Mouse (Mus musculus): ENCODE results near the gene Cib1. TPM values are rescaled to one million over a fixed set of nuclear protein-coding genes. Genes with fewer than 3 reads are reported as not detected.
A peak's percentile ranks its signal among the peaks of the same experiment; 100 is the strongest.

Cib1 gene
- polyA plus RNA-seq, 1 experiment from 2014 or later, result 54.2 TPM

- no peaks in the 10 kb centered on the region for H3K27me3 ChIP-seq
- peak overlapping the region; percentile 80 for H3K4me2 ChIP-seq (replicated peaks)
- peaks cover 29% of the 10 kb centered on the region for H3K4me1 ChIP-seq
- H3K36me3 ChIP-seq, result no peaks in the 10 kb centered on the region
- ATAC-seq (ENCODE audit: insufficient number of reproducible peaks, insufficient read depth, low FRiP score, low TSS enrichment), result no peak
- WGBS, result 69% methylated on average over 11 of the region's 11 CpGs
- H3K9me3 ChIP-seq, result no peaks in the 10 kb centered on the region
- no peak overlapping the region for H3K27ac ChIP-seq
- H3K4me3 ChIP-seq, result peak overlapping the region; percentile 69; the same call in 1 of the 2 replicates
- H3K9ac ChIP-seq, result no peak overlapping the region; the same call in 1 of the 2 replicates
Measured at GRCm38 (mm10) chr7:80199851-80200587, 32.6 kb downstream of the Cib1 start.

DNA sequence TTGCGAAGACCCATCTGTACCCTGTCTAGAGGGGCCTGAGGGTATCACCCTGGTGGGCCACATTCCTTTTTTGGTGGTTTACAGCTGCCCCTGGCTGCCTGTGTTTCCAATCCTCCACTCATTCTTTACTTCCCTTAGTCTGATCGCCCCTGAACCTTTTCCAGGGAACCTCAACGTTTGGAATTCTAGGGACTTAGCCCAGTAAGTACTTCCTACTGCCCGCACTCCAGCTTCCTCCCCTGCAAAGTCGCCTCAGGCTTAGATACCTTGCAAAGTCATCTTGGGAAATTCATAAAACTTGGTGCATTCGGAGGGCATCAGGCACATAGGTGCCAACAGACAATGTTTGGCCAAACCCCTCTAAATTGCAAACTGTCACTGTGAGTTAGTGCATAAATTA is 33.3 kb downstream of the Cib1 start:
- H3K9ac ChIP-seq, result peak overlapping the region; percentile 86
- peak overlapping the region; percentile 96 for H3K27ac ChIP-seq
- H3K36me3 ChIP-seq, result no peaks in the 10 kb centered on the region
- H3K4me1 ChIP-seq, result peaks cover 29% of the 10 kb centered on the region
- ATAC-seq (ENCODE audit: insufficient number of reproducible peaks, insufficient read depth, low FRiP score, low TSS enrichment), result no peak
- H3K9me3 ChIP-seq, result no peaks in the 10 kb centered on the region
- peak overlapping the region; percentile 80 for H3K4me2 ChIP-seq (replicated peaks)
- WGBS, result 24% methylated on average over 6 of the region's 6 CpGs
- H3K4me3 ChIP-seq, result peak overlapping the region; percentile 69
- no peaks in the 10 kb centered on the region for H3K27me3 ChIP-seq

DNA sequence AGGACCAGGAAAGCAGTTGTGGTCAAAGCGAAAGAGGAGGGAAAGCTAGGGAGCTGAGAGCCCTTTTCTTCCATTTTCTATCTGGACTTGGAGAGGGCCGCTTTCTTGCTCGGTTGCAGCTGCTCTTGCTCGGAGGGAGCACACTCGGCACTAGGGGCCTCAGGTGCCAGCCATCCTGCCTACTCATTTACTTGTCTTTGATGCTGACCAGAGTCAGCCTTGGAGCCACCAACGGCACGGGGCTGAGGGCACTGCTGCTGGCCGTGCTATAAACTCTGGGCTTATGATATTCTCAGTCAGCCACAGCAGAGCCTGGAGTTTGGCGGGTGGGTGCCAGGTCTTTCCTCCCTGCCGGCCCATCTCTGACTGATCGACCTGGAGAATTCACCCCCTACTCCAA is 33.8 kb downstream of the Cib1 start:
- Histone ChIP-seq H3K4me3 (peak overlapping the region; percentile 69), H3K9me3 (no peaks in the 10 kb centered on the region), H3K27ac (peak overlapping the region; percentile 96), H3K4me1 (peaks cover 29% of the 10 kb centered on the region), H3K4me2 (replicated peaks) (peak overlapping the region; percentile 80), H3K27me3 (no peaks in the 10 kb centered on the region), H3K9ac (peak overlapping the region; percentile 86), H3K36me3 (no peaks in the 10 kb centered on the region)
- under 1% methylated on average over 11 of the region's 11 CpGs for WGBS
- no peak; the same call in 1 of the 2 replicates for ATAC-seq (ENCODE audit: insufficient number of reproducible peaks, insufficient read depth, low FRiP score, low TSS enrichment)

DNA sequence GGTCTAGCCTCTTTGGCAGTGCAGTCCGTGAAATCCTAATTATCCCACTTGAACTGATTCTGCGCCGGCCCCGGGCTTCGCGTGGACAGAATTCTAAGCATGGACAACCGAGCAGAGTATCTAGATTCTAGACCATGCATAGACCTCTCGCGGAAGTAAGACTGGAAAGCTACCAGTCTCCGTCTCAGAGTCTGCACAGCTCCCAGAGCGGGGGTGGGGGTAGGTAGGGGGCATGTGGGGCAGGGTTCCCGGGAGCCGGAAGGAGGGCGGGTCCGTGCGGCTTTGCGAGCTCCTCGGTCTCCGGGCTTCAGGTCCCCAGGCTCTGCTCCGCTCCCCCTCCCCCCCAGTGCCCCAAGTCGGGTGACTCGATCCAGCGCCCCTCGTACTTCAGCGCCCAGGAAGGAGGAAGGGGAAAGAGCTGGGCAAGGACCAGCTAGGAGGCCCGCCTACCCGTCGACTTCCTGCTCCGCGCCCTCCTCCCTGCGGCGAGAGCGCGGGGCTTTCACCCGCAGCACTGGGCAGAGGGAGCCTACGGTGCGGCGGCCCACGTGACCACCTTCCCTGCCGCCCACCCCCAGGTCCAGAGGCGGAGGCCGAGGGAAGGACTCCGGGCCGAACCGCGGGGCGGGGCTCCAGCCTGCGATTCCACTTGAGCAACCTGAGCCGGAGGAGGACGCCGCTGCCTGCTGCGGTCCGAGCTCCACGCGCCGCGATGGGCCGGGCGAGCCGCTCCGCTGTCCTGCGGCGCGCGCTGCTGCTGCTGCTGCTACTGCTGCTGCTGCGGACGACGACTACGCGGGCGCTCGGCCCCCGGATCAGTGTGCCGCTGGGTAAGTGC is 34.5 kb downstream of the Cib1 start:
- peak; percentile 93 for ATAC-seq (ENCODE audit: insufficient number of reproducible peaks, insufficient read depth, low FRiP score, low TSS enrichment)
- no peaks in the 10 kb centered on the region for H3K27me3 ChIP-seq
- WGBS, result 0% methylated on average over 70 of the region's 74 CpGs
- H3K9ac ChIP-seq, result peak overlapping the region; percentile 86
- peak overlapping the region; percentile 69 for H3K4me3 ChIP-seq
- H3K9me3 ChIP-seq, result no peaks in the 10 kb centered on the region
- peak overlapping the region; percentile 96 for H3K27ac ChIP-seq
- peak overlapping the region; percentile 80 for H3K4me2 ChIP-seq (replicated peaks)
- no peaks in the 10 kb centered on the region for H3K36me3 ChIP-seq
- peaks cover 29% of the 10 kb centered on the region for H3K4me1 ChIP-seq

DNA sequence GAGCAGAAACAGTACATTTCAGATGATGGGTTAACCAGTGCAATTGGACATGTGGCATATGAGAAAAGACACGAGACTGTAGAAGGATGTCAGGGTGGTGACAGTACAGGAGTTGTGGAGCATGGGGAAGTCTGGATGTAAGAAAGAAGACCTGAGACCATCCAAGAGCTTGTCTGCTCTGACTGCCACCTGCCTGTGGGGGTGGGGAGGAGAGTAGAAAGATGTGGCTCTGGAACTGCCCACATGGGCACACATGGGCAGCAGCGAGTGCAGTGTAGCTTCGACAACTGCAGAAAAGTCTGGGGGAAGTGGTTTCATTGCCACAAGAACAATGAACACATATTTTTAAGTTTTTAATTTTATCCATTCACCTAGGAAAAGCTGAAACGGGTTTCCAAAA is 35.2 kb downstream of the Cib1 start:
- ATAC-seq (ENCODE audit: insufficient number of reproducible peaks, insufficient read depth, low FRiP score, low TSS enrichment), result no peak
- no peaks in the 10 kb centered on the region for H3K36me3 ChIP-seq
- H3K4me2 ChIP-seq (replicated peaks), result peak overlapping the region; percentile 80
- peak overlapping the region; percentile 96 for H3K27ac ChIP-seq
- no peaks in the 10 kb centered on the region for H3K27me3 ChIP-seq
- H3K4me1 ChIP-seq, result peaks cover 35% of the 10 kb centered on the region
- no peaks in the 10 kb centered on the region for H3K9me3 ChIP-seq
- 12% methylated on average over 4 of the region's 4 CpGs for WGBS
- H3K4me3 ChIP-seq, result peak overlapping the region; percentile 69
- peak overlapping the region; percentile 86 for H3K9ac ChIP-seq

GRCm38 (mm10) chr7:80195576-80196263 is 36.9 kb downstream of the Cib1 start:
- H3K4me2 ChIP-seq (replicated peaks), result no peak overlapping the region
- 90% methylated on average over 10 of the region's 11 CpGs for WGBS
- H3K4me1 ChIP-seq, result peaks cover 43% of the 10 kb centered on the region

GRCm38 (mm10) chr7:80195146-80195545 is 37.5 kb downstream of the Cib1 start:
- H3K27me3 ChIP-seq, result no peaks in the 10 kb centered on the region
- 89% methylated on average over 5 of the region's 5 CpGs for WGBS
- peaks cover 39% of the 10 kb centered on the region for H3K4me1 ChIP-seq
- no peak overlapping the region for H3K9ac ChIP-seq
- H3K4me3 ChIP-seq, result no peak overlapping the region
- no peaks in the 10 kb centered on the region for H3K9me3 ChIP-seq
- no peak for ATAC-seq (ENCODE audit: insufficient number of reproducible peaks, insufficient read depth, low FRiP score, low TSS enrichment)
- H3K4me2 ChIP-seq (replicated peaks), result no peak overlapping the region
- no peaks in the 10 kb centered on the region for H3K36me3 ChIP-seq
- no peak overlapping the region for H3K27ac ChIP-seq

More at GRCm38 (mm10) chr7:80195576-80196263, 36.9 kb downstream of the Cib1 start:
- H3K9ac ChIP-seq, result no peak overlapping the region
- no peaks in the 10 kb centered on the region for H3K36me3 ChIP-seq
- no peaks in the 10 kb centered on the region for H3K27me3 ChIP-seq
- no peak for ATAC-seq (ENCODE audit: insufficient number of reproducible peaks, insufficient read depth, low FRiP score, low TSS enrichment)
- H3K27ac ChIP-seq, result no peak overlapping the region
- H3K4me3 ChIP-seq, result no peak overlapping the region
- H3K9me3 ChIP-seq, result no peaks in the 10 kb centered on the region

- H3K4me2 ChIP-seq (replicated peaks), result no peak overlapping the region
- ATAC-seq (ENCODE audit: insufficient number of reproducible peaks, insufficient read depth, low FRiP score, low TSS enrichment), result no peak
- H3K27me3 ChIP-seq, result no peaks in the 10 kb centered on the region
- no peaks in the 10 kb centered on the region for H3K9me3 ChIP-seq
- H3K36me3 ChIP-seq, result no peaks in the 10 kb centered on the region
- no peak overlapping the region for H3K27ac ChIP-seq
- no peak overlapping the region for H3K9ac ChIP-seq
- no peak overlapping the region for H3K4me3 ChIP-seq
- peaks cover 35% of the 10 kb centered on the region for H3K4me1 ChIP-seq
- WGBS, result 56% methylated on average over 13 of the region's 13 CpGs
Measured at GRCm38 (mm10) chr7:80193941-80194739, 38.5 kb downstream of the Cib1 start.

- H3K9me3 ChIP-seq, result no peaks in the 10 kb centered on the region
- H3K4me1 ChIP-seq, result peaks cover 39% of the 10 kb centered on the region
- no peaks in the 10 kb centered on the region for H3K27me3 ChIP-seq
- H3K9ac ChIP-seq, result peak overlapping the region; percentile 2; the same call in 1 of the 2 replicates
- H3K4me2 ChIP-seq (replicated peaks), result peak overlapping the region; percentile 40
- peak overlapping the region; percentile 19; the same call in 1 of the 2 replicates for H3K4me3 ChIP-seq
- no peaks in the 10 kb centered on the region for H3K36me3 ChIP-seq
- H3K27ac ChIP-seq, result peak overlapping the region; percentile 76
- peak; percentile 74 for ATAC-seq (ENCODE audit: insufficient number of reproducible peaks, insufficient read depth, low FRiP score, low TSS enrichment)
- WGBS, result 12% methylated on average over 16 of the region's 16 CpGs
Measured at GRCm38 (mm10) chr7:80192226-80193061, 40.2 kb downstream of the Cib1 start.

DNA sequence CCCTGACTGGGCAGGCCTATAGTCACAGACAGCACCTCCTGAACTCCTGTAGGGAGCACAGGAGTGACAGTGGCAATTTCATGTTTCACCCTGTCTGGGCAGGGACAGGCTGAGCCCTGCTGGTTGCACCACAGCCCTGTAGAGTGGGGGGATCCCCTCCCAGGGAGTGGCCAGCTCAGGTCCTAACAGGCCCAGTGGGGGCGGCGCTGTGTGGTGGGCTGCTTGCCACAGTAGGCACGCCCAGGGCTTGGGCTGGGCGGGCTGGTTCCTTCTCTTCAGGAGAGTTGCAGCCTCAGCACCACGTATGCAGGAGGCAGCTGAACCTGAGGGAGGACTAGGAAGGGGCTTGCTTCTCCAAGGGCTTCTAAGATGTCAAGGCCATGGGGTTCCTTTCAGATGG is 41.2 kb downstream of the Cib1 start:
- 53% methylated on average over 5 of the region's 5 CpGs for WGBS

More for the DNA sequence above, 41.2 kb downstream of the Cib1 start:
- Histone ChIP-seq H3K4me2 (replicated peaks) (no peak overlapping the region), H3K9ac (no peak overlapping the region), H3K4me1 (peaks cover 39% of the 10 kb centered on the region), H3K9me3 (no peaks in the 10 kb centered on the region), H3K27me3 (no peaks in the 10 kb centered on the region), H3K4me3 (no peak overlapping the region), H3K36me3 (no peaks in the 10 kb centered on the region), H3K27ac (peak overlapping the region; percentile 76; the same call in 1 of the 2 replicates)
- peak; percentile 49; the same call in 1 of the 2 replicates for ATAC-seq (ENCODE audit: insufficient number of reproducible peaks, insufficient read depth, low FRiP score, low TSS enrichment)

All from embryonic facial prominence, embryonic 12.5 days (tissue).